Mouse (Mus musculus) hindbrain, embryonic 11.5 days (tissue): Measurements from ENCODE around the gene Ankrd12. TPM values are rescaled to one million over a fixed set of nuclear protein-coding genes. Genes with fewer than 3 reads are reported as not detected.

ENCODE experiments used
- ATAC-seq: fragments of 200-750 bp; cut with Nextera tagmentation; 2 replicates; pipeline ENCODE4 v1.8.0; 2017; ENCODE audit warnings: mild to moderate bottlenecking, moderate TSS enrichment, moderate library complexity; ENCODE audit not compliant: low FRiP score
- DNase-seq: peaks from one replicate; pipeline ENCODE4 v3.0.0-alpha.2; 2015; ENCODE audit warnings: low spot score
- H3K27ac ChIP-seq: fragments of 300-500 bp; sonication (generic); 2 replicates; pipeline ENCODE4 v1.5.1; 2014; ENCODE audit warnings: mild to moderate bottlenecking, low read depth, low read length
- H3K27me3 ChIP-seq: fragments of 300-500 bp; sonication (generic); 2 replicates; pipeline ENCODE4 v1.6.1; 2014; ENCODE audit warnings: mild to moderate bottlenecking, low read length, moderate library complexity, mixed read lengths; ENCODE audit not compliant: control insufficient read depth, insufficient read depth
- H3K36me3 ChIP-seq: fragments of 300-500 bp; sonication (generic); 2 replicates; pipeline ENCODE4 v1.6.1; 2014; ENCODE audit warnings: mild to moderate bottlenecking, low read length, moderate library complexity, mixed read lengths; ENCODE audit not compliant: control insufficient read depth, insufficient read depth
- H3K4me1 ChIP-seq: fragments of 300-500 bp; sonication (generic); replicated peaks from 2 replicates; pipeline ENCODE4 v1.6.1; 2014; ENCODE audit warnings: low read length, mixed read lengths; ENCODE audit not compliant: control insufficient read depth, insufficient read depth
- H3K4me2 ChIP-seq: fragments of 300-500 bp; sonication (generic); replicated peaks from 2 replicates; pipeline ENCODE4 v1.6.1; 2014; ENCODE audit warnings: mild to moderate bottlenecking, low read depth, low read length
- H3K4me3 ChIP-seq: fragments of 300-500 bp; sonication (generic); 2 replicates; pipeline ENCODE4 v1.5.1; 2014; ENCODE audit warnings: low read depth, low read length
- H3K9ac ChIP-seq: fragments of 300-500 bp; sonication (generic); 2 replicates; pipeline ENCODE4 v1.6.1; 2014; ENCODE audit warnings: low read depth, low read length
- H3K9me3 ChIP-seq: fragments of 300-500 bp; sonication (generic); 2 replicates; pipeline ENCODE4 v1.6.1; 2016; ENCODE audit warnings: low read length; ENCODE audit not compliant: control insufficient read depth
- WGBS: fragments of 180-500 bp; shearing (Covaris S2); extraction: QIAGEN DNeasy Blood & Tissue Kit; methylation state at CpG from one replicate; pipeline ENCODE4 v1.1.7; 2014; 5-methylcytosine and 5-hydroxymethylcytosine counted together
- polyA plus RNA-seq: library from polyadenylated mRNA; unstranded; fragments of >200 nt; fragmentation: Nextera tagmentation; extraction: Ambion mirVana; gene quantifications from 2 replicates; pipeline ENCODE4 v1.2.1, GENCODE M21; 2014

The Ankrd12 gene
- polyA plus RNA-seq, result 35.3 and 49.2 TPM in 2 replicates

DNA sequence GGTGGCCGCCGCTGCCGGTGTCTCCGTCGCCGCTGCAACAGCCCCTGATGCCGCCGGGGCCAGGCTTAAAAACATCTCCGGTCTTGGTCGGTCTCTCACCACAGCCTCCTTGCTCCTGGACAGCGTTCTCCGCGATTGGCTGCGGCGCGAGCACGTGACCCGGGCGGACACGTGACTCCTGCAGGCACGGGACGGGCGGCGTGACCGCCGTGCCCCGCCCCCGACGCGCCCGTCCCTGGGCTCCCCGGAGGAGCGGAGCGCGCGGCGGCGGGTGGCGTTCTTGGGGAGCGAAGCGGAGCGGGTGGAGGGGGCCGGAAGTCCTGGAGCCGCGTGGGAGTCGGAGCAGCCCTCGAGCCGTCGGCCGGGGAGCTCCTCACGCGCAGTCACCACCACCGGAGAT is at the start of gene Ankrd12:
Gene Ankrd12, minus strand, starts transcription at position 156 of the 400 bp plus-strand sequence.
- Histone ChIP-seq H3K27ac (peak within 1 kb of the TSS; percentile 91), H3K4me1 (no peaks in the 10 kb centered on the region), H3K27me3 (no peaks in the 10 kb centered on the region), H3K4me2 (peak within 1 kb of the TSS; percentile 87), H3K4me3 (peak within 1 kb of the TSS; percentile 87), H3K36me3 (no peaks in the 10 kb centered on the region), H3K9ac (peak within 1 kb of the TSS; percentile 74), H3K9me3 (no peaks in the 10 kb centered on the region)
- DNase-seq (peak; percentile 94), ATAC-seq (peak; percentile 99)
- WGBS, result under 1% methylated on average over 46 of the region's 53 CpGs

DNA sequence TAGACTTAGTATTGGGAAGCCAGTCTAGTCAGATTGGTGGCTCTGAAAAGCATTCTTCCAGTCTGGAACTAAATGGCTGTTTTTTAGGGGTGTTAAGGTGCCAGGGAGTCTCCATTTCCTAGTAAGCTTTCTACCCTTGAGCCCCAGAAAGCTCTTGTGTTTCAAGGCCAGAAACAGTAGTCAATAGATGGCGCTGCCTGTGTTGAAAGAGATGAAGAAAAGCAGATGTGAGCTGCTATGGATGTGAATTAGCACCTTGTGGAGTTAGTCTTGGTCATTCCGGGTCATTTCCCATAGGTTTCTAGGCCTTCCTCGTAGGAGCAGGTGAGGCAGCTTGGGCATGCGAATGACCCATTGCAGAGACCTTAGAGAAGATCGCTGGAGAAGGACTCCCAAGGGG is 48.3 kb upstream of the Ankrd12 start:
- Histone ChIP-seq H3K9me3 (no peaks in the 10 kb centered on the region), H3K4me1 (peaks cover 3% of the 10 kb centered on the region; the same call in 1 of the 2 replicates), H3K27me3 (no peaks in the 10 kb centered on the region), H3K9ac (no peak overlapping the region), H3K36me3 (no peaks in the 10 kb centered on the region), H3K4me3 (no peak overlapping the region), H3K4me2 (no peak overlapping the region), H3K27ac (no peak overlapping the region)
- WGBS, result 75% methylated on average over 5 of the region's 5 CpGs
- no peak for DNase-seq
- ATAC-seq, result no peak

DNA sequence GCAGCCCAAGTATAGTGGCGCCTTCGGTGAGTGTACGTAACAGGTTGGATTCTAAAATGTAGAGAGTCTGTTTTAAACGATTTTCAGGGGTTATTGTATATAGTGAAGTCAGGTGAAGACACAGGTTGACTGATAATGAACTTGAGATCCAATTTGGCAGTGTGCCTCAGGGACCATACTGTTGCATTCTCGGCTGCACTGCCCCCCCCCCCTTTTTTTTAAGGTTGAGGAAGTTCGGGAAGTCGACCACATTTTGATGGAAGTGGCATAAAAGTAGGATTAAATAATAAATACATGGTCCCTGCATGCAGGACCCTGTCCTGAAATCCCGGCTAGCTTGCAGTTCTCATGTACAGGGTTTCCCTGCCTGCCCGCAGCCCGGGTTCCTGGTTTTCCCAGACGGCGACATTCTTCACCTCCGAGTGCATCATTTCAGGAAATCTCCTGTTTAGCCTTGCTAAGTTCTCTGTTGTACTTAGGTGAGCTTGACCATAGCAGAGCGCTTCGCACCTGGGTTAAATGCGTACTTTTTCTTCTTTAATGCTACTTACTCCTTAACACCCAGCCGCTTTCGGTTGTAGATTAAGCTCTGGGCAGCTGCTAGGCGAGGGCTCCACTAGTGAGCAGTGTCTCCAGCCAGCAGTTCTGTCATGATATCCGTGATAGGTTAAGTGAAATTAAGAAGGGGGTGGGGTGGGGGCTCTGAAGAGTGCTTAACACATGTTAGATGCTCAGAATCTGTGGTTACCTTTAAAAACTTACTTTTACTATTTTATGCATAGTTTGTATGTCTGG is 47.1 kb upstream of the Ankrd12 start:
- DNase-seq, result peak; percentile 40
- no peak overlapping the region; the same call in 1 of the 2 replicates for H3K27ac ChIP-seq
- peak overlapping the region; percentile 50 for H3K4me2 ChIP-seq
- H3K27me3 ChIP-seq, result no peaks in the 10 kb centered on the region
- peak overlapping the region; percentile 57 for H3K9ac ChIP-seq
- H3K9me3 ChIP-seq, result no peaks in the 10 kb centered on the region
- 2% methylated on average over 20 of the region's 20 CpGs for WGBS
- H3K4me1 ChIP-seq, result peaks cover 3% of the 10 kb centered on the region; the same call in 1 of the 2 replicates
- H3K36me3 ChIP-seq, result no peaks in the 10 kb centered on the region
- peak overlapping the region; percentile 59 for H3K4me3 ChIP-seq
- ATAC-seq, result no peak; the same call in 1 of the 2 replicates

DNA sequence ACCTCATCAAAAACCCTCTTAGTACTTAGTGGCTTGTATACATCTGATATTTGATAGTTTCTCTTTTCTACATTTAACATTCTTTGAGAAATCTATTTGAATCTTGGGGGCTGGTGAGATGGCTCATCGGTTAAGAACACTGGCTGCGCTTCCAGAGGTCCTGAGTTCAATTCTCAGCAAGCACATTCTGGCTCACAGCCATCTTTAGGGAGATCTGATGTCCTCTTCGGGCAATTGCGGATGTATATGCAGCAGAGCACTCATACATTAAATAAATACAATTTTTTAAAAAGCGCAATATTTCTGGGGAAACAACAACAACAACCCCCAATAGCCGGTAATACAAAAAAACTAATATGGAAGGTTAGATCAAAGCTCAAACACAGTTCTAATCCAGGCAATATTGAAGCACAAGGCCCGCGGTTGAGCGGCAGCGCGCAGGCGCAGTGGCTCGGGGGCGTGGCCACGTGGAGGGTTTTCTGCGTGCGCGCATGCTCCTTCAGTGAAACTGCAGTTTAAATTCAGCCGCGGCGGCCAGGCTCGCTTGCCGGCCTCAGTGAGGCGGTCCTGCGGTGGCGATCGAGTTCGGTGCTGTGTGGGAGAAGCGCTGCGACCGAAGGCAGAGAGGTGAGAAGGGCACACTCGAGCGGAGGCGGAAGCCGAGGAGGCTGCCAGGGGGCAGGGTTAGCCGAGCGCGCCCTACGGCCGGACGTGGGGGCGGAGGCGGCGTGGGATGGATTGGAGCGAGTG is 46.4 kb upstream of the Ankrd12 start, which contains the start of gene Ddx11:
Gene Ddx11, plus strand, starts transcription at position 455 of the 750 bp plus-strand sequence.
- Histone ChIP-seq H3K9ac (peak within 1 kb of the TSS; percentile 57), H3K4me2 (peak within 1 kb of the TSS; percentile 50), H3K27me3 (no peaks in the 10 kb centered on the region), H3K4me3 (peak within 1 kb of the TSS; percentile 59), H3K9me3 (no peaks in the 10 kb centered on the region), H3K36me3 (no peaks in the 10 kb centered on the region), H3K4me1 (peaks cover 3% of the 10 kb centered on the region; the same call in 1 of the 2 replicates), H3K27ac (peak within 1 kb of the TSS; percentile 51)
- peak; percentile 97 for DNase-seq
- 7% methylated on average over 45 of the region's 45 CpGs for WGBS
- ATAC-seq, result peak; percentile 85

DNA sequence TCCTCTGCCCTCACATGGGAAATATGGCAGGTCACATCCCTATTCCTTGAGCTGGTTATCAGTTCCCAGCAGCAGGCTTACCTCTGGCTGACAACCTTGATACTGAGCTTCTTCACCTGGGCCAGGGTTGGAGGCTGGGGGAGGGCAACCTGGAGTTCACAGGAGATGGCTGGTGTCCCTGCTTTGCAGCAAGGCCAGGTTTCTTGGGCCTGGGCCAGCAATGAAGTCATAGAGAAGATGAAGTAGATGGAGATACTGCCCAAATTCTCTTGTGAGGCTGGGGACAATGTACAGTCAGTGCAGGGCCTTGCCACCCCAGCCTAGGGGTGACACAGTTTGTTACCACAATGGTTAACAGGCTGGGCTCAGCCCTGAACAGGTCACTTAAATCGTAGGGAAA is 43.8 kb upstream of the Ankrd12 start:
- 0 out of 2 replicates have a peak, but pooled peaks cover 6% of the 10 kb centered on the region for H3K36me3 ChIP-seq
- no peak for ATAC-seq
- H3K4me1 ChIP-seq, result peaks cover 3% of the 10 kb centered on the region; the same call in 1 of the 2 replicates
- H3K4me2 ChIP-seq, result no peak overlapping the region
- no peak overlapping the region for H3K4me3 ChIP-seq
- no peak overlapping the region for H3K27ac ChIP-seq
- no peak for DNase-seq
- H3K27me3 ChIP-seq, result no peaks in the 10 kb centered on the region
- WGBS, result 83% methylated on average over 1 of the region's 1 CpGs
- no peaks in the 10 kb centered on the region for H3K9me3 ChIP-seq
- no peak overlapping the region for H3K9ac ChIP-seq

DNA sequence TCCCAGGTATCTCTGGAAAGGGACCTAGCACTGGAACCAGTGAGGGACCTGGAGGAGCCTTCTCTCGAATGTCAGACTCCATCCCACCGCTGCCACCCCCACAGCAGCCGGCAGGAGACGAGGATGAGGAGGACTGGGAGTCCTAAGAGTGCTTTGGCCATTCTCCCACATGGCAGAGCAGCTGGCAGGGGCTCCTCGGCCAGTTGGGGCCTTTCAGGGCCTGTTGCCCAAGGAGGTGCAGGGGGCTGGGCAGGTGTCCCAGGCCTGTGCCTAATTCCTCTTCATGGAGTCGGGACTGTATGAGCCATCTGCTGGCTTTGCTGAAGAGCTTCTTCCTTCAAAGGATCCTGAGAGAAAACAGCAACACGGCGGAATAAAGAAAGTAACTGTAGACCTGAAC is 42.1 kb upstream of the Ankrd12 start:
- H3K9me3 ChIP-seq, result no peaks in the 10 kb centered on the region
- WGBS, result 95% methylated on average over 8 of the region's 8 CpGs
- H3K4me2 ChIP-seq, result no peak overlapping the region
- no peak for ATAC-seq
- H3K4me3 ChIP-seq, result no peak overlapping the region
- no peaks in the 10 kb centered on the region for H3K4me1 ChIP-seq
- H3K27me3 ChIP-seq, result no peaks in the 10 kb centered on the region
- H3K36me3 ChIP-seq, result 0 out of 2 replicates have a peak, but pooled peaks cover 6% of the 10 kb centered on the region
- no peak overlapping the region for H3K27ac ChIP-seq
- DNase-seq, result no peak
- H3K9ac ChIP-seq, result no peak overlapping the region

DNA sequence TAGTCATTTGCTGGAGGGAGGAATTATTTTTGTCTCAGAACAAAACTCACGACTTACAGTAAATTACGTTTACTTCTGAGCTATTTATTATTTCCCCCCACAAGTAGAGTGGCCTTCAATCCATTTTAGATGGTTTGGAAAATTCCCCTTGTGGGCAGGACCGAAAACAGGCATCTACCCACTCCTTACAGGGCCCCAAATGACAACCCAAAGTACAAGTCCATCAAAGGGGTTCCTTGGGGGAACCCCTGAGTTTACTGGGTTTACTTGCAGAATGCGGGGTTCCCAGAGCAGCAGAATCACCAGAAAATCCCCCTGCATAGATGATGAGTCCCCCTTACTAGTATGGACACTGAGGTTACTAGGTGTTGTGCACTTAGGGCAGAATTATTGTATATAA is 35.3 kb upstream of the Ankrd12 start:
- Histone ChIP-seq H3K4me3 (peak overlapping the region; percentile 91), H3K4me1 (peaks cover 4% of the 10 kb centered on the region; the same call in 1 of the 2 replicates), H3K4me2 (peak overlapping the region; percentile 52), H3K36me3 (0 out of 2 replicates have a peak, but pooled peaks cover 6% of the 10 kb centered on the region), H3K9ac (no peak overlapping the region), H3K27ac (no peak overlapping the region), H3K9me3 (no peaks in the 10 kb centered on the region), H3K27me3 (no peaks in the 10 kb centered on the region)
- ATAC-seq (no peak), DNase-seq (no peak)
- 51% methylated on average over 4 of the region's 4 CpGs for WGBS

DNA sequence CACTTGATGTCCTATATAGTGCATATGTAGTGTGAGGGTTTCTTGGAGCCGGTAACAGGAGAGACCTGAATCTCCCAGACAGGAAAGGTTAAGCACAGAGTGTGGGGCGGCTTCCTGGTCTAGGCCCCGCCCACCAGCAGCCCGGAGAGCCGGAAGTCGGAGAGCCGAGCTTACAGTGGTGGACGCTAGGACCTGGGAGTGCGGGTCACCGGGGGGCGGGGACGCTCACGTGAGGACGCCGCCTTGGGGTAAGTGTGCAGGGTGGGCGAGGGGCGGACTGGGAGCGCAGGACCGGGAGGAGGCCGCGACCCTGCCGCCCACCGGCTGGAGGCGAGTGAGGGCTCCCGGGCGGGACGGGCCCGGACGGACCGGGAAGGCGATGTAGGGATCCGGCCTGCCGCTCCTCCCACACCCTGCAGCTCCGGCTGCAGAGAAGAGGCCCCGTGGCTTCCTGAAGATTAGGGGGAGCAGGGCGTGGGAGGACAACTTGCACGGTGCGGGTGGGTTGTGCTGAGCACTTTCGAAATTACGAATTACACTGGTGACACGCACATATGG is 34.6 kb upstream of the Ankrd12 start, which contains the start of gene Washc1:
Gene Washc1, plus strand, starts transcription at position 144 of the 558 bp plus-strand sequence.
- ATAC-seq, result peak; percentile 97
- peak within 1 kb of the TSS; percentile 91 for H3K4me3 ChIP-seq
- peak within 1 kb of the TSS; percentile 52 for H3K4me2 ChIP-seq
- H3K36me3 ChIP-seq, result 0 out of 2 replicates have a peak, but pooled peaks cover 6% of the 10 kb centered on the region
- no peaks in the 10 kb centered on the region for H3K27me3 ChIP-seq
- peak within 1 kb of the TSS; percentile 79 for H3K9ac ChIP-seq
- peak; percentile 96 for DNase-seq
- WGBS, result 0% methylated on average over 40 of the region's 41 CpGs
- H3K9me3 ChIP-seq, result no peaks in the 10 kb centered on the region
- no peak within 1 kb of the TSS; the same call in 1 of the 2 replicates for H3K27ac ChIP-seq
- H3K4me1 ChIP-seq, result peaks cover 4% of the 10 kb centered on the region; the same call in 1 of the 2 replicates
